Mouse (Mus musculus) induced T-regulatory cell, adult 2 months (primary cell): Measurements from ENCODE around the gene Cep85l.

Experiments used
- DNase-seq: peaks from one replicate; pipeline ENCODE4 v3.0.0-alpha.2; 2012; ENCODE audit warnings: low read depth

The Cep85l gene

GRCm38 (mm10) chr10:53342166-53342728 lies 37.5 kb downstream of the Cep85l start:
- DNase-seq = no peak

- peak; percentile 35 for DNase-seq
Observed at GRCm38 (mm10) chr10:53341288-53341965, 38.3 kb downstream of the Cep85l start.

GRCm38 (mm10) chr10:53339045-53339444 lies 40.7 kb downstream of the Cep85l start:
- DNase-seq = no peak

GRCm38 (mm10) chr10:53337162-53337923 lies 42.4 kb downstream of the Cep85l start, which contains the start of gene Pln:
Pln (plus strand) TSS chr10:53337667.
- DNase-seq = no peak

GRCm38 (mm10) chr10:53335974-53336373 lies 43.8 kb downstream of the Cep85l start:
- DNase-seq = no peak

GRCm38 (mm10) chr10:53335266-53335665 lies 44.5 kb downstream of the Cep85l start:
- no peak for DNase-seq

- DNase-seq = no peak
Observed at GRCm38 (mm10) chr10:53332752-53333151, 47.0 kb downstream of the Cep85l start.

- DNase-seq = no peak
Observed at GRCm38 (mm10) chr10:53329257-53329656, 50.5 kb downstream of the Cep85l start.

- DNase-seq = no peak
Observed at GRCm38 (mm10) chr10:53326367-53326766, 53.4 kb downstream of the Cep85l start.

- no peak for DNase-seq
Observed at GRCm38 (mm10) chr10:53324663-53325062, 55.1 kb downstream of the Cep85l start.

GRCm38 (mm10) chr10:53323367-53323766 lies 56.4 kb downstream of the Cep85l start:
- no peak for DNase-seq

- DNase-seq = no peak
Observed at GRCm38 (mm10) chr10:53306674-53307073, 73.1 kb downstream of the Cep85l start.

GRCm38 (mm10) chr10:53305867-53306266 lies 73.9 kb downstream of the Cep85l start:
- DNase-seq = no peak

GRCm38 (mm10) chr10:53285147-53285546 lies 94.6 kb downstream of the Cep85l start:
- DNase-seq = no peak

GRCm38 (mm10) chr10:53272228-53272627 lies 107.5 kb downstream of the Cep85l start:
- no peak for DNase-seq

GRCm38 (mm10) chr10:53262021-53262420 lies 117.7 kb downstream of the Cep85l start:
- no peak for DNase-seq

- no peak for DNase-seq
Observed at GRCm38 (mm10) chr10:53235381-53235780, 144.4 kb downstream of the Cep85l start.

- DNase-seq = no peak
Observed at GRCm38 (mm10) chr10:53234683-53235082, 145.1 kb downstream of the Cep85l start.

GRCm38 (mm10) chr10:53234086-53234613 lies 145.6 kb downstream of the Cep85l start:
- DNase-seq = no peak

- DNase-seq = no peak
Observed at GRCm38 (mm10) chr10:53230809-53231208, 148.9 kb downstream of the Cep85l start.

GRCm38 (mm10) chr10:53229190-53229589 lies 150.6 kb downstream of the Cep85l start:
- DNase-seq = no peak
